Mouse (Mus musculus) CD4-positive helper T cell, adult 2 months (primary cell): Measurements from ENCODE around the gene Gm17174.
"Not testable (repeated sequence)": the region's sequence is repeated elsewhere in the genome, so short reads cannot be mapped to it uniquely, and the experiment has no call there.

ENCODE experiments used
- DNase-seq: peaks from one replicate; pipeline ENCODE4 v3.0.0-alpha.2; 2012; ENCODE audit warnings: low read depth, missing footprints, low spot score

The Gm17174 gene

DNA sequence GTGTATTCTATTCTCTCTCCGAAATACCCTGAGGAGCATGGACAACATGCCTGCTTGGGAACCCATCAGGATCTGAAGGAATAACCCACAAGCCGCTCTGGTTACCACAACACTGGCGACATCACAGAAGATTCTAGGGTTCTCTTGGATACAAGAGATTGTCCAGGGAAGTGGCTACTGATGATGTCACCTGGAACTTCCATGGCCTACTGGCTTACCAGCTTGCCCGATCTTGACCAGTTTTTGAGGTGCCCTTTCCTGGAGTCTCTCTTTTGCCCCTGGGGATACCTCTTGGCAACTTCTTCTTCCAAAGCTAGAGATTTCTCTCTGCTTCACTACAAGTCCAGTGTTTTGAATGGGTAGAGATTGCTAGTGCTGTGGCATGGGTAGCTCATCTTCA, at the start of gene Gm17174:
Gene Gm17174 (minus strand): TSS at position 101 of the 400 bp plus-strand sequence.
- not testable (repeated sequence) for DNase-seq

DNA sequence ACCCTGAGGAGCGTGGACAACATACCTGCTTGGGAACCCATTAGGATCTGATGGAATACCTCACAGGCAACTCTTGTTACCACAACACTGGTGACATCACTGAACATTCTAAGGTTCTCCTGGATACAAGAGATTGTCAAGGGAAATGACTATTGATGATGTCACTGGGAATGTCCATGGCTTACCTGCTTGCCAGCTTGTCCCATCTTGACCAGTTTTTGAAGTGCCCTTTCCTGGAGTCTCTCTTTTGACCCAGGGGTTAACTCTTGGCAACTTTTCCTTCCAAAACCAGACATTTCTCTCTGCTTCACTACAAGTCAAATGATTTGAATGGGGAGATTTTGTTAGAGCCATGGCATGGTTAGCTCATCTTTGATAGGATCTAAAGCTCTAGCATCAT, 43.6 kb upstream of the Gm17174 start, which contains the start of gene Gm4181:
Gene Gm4181 (minus strand): TSS at position 101 of the 400 bp plus-strand sequence.
- DNase-seq: not testable (repeated sequence)

DNA sequence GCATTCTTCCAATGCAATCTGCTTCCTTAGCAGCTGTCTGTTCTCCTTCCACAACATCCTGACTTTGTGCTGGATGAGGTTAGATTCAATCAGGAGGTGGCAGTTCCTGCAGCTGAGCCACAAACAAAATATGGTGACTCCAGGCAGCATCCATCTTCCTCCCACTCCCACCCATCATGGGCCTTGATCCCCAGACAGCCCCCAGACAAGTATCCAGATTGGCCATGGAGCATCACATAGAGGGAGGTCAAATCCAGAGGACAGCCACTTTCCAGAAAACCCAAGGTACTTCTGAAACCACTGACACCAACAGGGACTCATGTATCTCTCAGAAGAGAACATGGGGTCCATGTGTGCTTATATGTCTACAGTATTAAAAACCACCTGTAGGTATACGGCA, 40.5 kb upstream of the Gm17174 start:
- DNase-seq: not testable (repeated sequence)

DNA sequence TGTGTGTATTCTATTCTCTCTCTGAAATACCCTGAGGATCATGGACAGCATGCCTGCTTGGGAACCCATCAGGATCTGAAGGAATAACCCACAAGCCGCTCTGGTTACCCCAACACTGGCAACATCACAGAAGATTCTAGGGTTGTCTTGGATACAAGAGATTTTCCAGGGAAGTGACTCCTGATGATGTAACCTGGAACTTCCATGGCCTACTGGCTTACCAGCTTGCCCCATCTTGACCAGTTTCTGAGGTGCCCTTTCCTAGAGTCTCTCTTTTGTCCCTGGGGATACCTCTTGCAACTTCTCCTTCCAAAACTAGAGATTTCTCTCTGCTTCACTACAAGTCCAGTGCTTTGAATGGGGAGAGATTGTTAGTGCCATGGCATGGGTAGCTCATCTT, 19.3 kb upstream of the Gm17174 start, which contains the start of gene Gm17078:
Gene Gm17078 (minus strand): TSS at position 101 of the 400 bp plus-strand sequence.
- no peak for DNase-seq

DNA sequence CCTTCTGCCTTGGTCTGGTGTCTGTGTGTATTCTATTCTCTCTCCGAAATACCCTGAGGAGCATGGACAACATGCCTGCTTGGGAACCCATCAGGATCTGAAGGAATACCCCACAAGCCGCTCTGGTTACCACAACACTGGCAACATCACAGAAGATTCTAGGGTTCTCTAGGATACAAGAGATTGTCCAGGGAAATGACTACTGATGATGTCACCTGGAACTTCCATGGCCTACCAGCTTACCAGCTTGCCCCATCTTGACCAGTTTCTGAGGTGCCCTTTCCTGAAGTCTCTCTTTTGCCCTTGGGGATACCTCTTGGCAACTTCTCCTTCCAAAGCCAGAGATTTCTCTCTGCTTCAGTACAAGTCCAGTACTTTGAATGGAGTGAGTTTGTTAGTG, 18.0 kb downstream of the Gm17174 start, which contains the start of gene Gm17175:
Gene Gm17175 (minus strand): TSS at position 101 of the 400 bp plus-strand sequence.
- DNase-seq: not testable (repeated sequence)

DNA sequence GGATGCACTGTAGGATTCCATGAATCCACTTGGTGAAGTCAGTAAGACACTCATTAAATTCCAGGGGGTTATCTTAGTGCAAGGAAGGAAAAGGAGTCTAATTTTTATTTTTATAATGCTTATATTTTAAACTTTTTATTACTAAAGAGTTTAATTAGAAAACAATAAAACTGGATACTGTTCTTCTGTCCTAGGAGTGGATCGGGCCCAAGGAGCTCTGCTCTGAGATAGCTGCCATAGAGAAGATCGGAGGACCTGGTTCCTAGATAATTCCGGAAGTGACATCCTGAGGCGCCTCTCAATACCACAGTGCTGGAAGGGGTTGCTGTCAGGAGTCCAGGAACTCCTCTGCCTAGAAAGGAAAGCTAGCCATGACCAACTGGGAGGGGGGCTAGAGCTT, 39.4 kb downstream of the Gm17174 start, which contains the start of gene Gm5622:
Gene Gm5622 (plus strand): TSS at position 301 of the 400 bp plus-strand sequence.
- DNase-seq: no peak
